Mouse (Mus musculus): ENCODE results near the gene Tmem39a. TPM values are rescaled to one million over a fixed set of nuclear protein-coding genes. Genes with fewer than 3 reads are reported as not detected.

Gene Tmem39a
- polyA plus RNA-seq (2015; fragmentation: Nextera tagmentation; extraction: Ambion mirVana) = 15.7 and 18.4 TPM in 2 replicates

DNA sequence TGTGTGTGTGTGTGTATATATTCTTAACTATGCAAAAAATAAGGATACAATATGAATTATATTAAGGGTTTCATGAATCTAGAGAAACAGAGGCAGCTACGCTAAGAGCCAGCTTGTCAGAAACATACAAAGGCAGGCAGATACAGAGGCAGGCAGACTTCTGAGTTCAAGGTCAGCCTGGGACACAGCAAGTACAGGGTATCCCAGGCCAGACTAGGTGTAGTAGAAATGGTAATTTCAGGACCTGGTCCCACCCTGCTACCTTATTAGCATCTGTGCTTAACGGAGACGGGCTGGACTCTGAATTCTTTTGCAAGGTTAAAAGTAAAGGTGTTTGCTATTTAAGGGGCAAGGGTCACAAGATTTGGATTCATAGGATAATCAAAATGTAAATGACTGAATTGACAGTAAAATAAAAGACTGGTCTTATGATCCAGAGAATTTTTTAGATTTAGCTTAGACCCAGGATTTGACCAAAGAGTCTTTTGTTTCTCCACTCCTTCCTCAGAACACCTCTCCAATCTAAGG lies at the start of gene Tmem39a:
Gene Tmem39a, plus strand, starts transcription at position 478 of the 528 bp plus-strand sequence.
- 80% methylated on average over 3 of the region's 3 CpGs for WGBS (ENCODE audit: insufficient replicate concordance)
- H3K4me3 ChIP-seq (ENCODE audit: low read depth, low read length) = no peak within 1 kb of the TSS
- no peaks in the 10 kb centered on the region for H3K27me3 ChIP-seq (ENCODE audit: insufficient read depth, low read length)
- H3K4me2 ChIP-seq (ENCODE audit: low read depth, low read length) = no peak within 1 kb of the TSS
- no peak for ATAC-seq
- TF ChIP-seq EP300 (IDR thresholded peaks at IDR 0.05; ENCODE audit: low read depth) = no peak
- no peak for TF ChIP-seq CTCF (IDR thresholded peaks at IDR 0.05; ENCODE audit: low read depth)
- no peaks in the 10 kb centered on the region for H3K9me3 ChIP-seq (ENCODE audit: low read length)
- H3K27ac ChIP-seq (ENCODE audit: low read depth) = no peak within 1 kb of the TSS
- 0 out of 2 replicates have a peak, but pooled peaks cover 7% of the 10 kb centered on the region for H3K4me1 ChIP-seq (ENCODE audit: insufficient read depth)
- H3K36me3 ChIP-seq (replicated peaks; ENCODE audit: insufficient read depth, low read length) = no peaks in the 10 kb centered on the region
- no peak for DNase-seq
- H3K9ac ChIP-seq (replicated peaks) = no peak within 1 kb of the TSS

DNA sequence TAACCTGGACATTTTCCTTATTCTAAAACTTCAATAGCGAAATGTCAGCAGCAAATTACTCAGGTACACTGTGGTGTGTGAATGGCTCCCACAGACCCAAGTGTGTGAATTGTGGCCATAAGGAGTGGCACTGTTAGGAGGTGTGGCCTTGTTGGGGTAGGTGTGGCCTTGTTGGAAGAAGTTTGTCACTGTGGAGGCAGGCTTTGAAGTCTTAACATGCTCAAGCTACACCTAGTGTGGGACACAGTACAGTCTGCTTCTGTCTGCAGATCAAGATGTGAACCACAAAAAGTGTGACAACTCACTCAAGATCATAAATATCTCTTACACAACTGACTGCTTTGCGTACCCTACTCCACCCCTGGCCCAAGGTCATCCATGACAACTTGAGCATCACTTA lies 47.7 kb upstream of the Tmem39a start:
- Histone ChIP-seq H3K27me3 (ENCODE audit: insufficient read depth, low read length) (no peaks in the 10 kb centered on the region), H3K36me3 (replicated peaks; ENCODE audit: insufficient read depth, low read length) (peaks cover 20% of the 10 kb centered on the region), H3K4me2 (ENCODE audit: low read depth, low read length) (no peak overlapping the region), H3K9ac (replicated peaks) (no peak overlapping the region), H3K9me3 (ENCODE audit: low read length) (no peaks in the 10 kb centered on the region), H3K4me3 (ENCODE audit: low read depth, low read length) (no peak overlapping the region), H3K4me1 (ENCODE audit: insufficient read depth) (no peaks in the 10 kb centered on the region), H3K27ac (ENCODE audit: low read depth) (no peak overlapping the region)
- TF ChIP-seq EP300 (IDR thresholded peaks at IDR 0.05; ENCODE audit: low read depth) = no peak
- DNase-seq = no peak
- ATAC-seq = no peak
- WGBS (ENCODE audit: insufficient replicate concordance) = 95% methylated on average over 2 of the region's 2 CpGs

DNA sequence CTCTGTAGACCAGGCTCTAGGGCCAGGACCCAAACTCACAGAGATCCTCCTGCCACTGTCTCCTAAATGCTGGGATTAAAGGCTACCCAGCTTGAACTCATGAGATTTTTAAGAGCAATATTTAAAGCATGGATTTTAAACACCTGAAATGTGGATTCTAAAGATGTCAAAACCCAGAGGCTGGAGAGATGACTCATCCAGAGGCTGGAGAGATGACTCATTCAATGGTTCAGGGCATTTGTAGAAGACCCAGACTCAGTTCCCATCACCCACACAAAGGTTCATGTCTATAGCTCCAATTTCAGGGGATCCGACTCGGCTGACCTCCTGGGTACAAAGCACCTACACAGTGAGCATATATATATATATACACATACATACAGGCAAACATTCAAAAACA lies 39.4 kb upstream of the Tmem39a start:
- DNase-seq (no peak), ATAC-seq (no peak)
- Histone ChIP-seq H3K27me3 (ENCODE audit: insufficient read depth, low read length) (no peaks in the 10 kb centered on the region), H3K9me3 (ENCODE audit: low read length) (no peaks in the 10 kb centered on the region), H3K9ac (replicated peaks) (no peak overlapping the region), H3K27ac (ENCODE audit: low read depth) (no peak overlapping the region), H3K36me3 (replicated peaks; ENCODE audit: insufficient read depth, low read length) (peaks cover 11% of the 10 kb centered on the region), H3K4me3 (ENCODE audit: low read depth, low read length) (no peak overlapping the region), H3K4me2 (ENCODE audit: low read depth, low read length) (no peak overlapping the region), H3K4me1 (ENCODE audit: insufficient read depth) (peaks cover 8% of the 10 kb centered on the region)
- 85% methylated on average over 2 of the region's 2 CpGs for WGBS (ENCODE audit: insufficient replicate concordance)
- TF ChIP-seq CTCF (IDR thresholded peaks at IDR 0.05; ENCODE audit: low read depth) = no peak
- no peak for TF ChIP-seq EP300 (IDR thresholded peaks at IDR 0.05; ENCODE audit: low read depth)

DNA sequence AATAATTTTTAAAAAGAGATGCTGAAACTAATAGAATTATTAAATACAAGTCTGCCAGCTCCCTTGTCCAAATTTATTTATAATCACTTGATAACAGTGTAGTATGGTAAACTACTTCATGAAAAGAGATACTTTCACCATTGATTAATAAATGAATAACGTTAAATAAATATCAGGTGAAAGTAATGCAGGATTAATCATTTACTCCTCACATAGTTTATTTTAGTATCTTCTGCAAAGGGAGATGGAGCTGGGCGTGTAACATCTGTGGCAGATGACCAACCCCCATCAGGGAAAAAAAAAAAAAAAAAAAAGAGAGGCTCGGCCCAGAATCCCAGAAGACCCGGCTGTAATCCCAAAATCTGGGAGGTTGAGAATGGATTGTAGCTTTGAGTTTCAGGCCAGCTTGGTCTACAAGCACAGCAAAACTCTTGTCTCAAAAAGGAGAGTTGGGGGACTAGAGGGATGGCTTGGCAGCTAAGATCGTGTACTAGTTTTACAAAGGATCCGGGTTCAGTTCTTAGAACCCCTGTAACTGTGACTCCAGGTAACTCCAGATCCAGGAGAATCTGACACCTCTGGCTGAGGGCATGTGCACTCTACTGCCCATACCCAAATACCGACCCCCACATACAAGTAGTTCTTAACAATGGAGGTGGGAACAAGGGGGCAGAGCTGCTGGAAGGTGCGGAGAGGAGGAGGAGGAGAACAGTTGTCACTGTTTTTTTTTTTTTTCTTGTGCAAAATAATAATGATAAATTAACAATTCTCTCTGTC lies 37.1 kb upstream of the Tmem39a start:
- peaks cover 8% of the 10 kb centered on the region for H3K4me1 ChIP-seq (ENCODE audit: insufficient read depth)
- H3K4me2 ChIP-seq (ENCODE audit: low read depth, low read length) = peak overlapping the region; percentile 74
- H3K36me3 ChIP-seq (replicated peaks; ENCODE audit: insufficient read depth, low read length) = peaks cover 18% of the 10 kb centered on the region
- peak overlapping the region; percentile 73 for H3K4me3 ChIP-seq (ENCODE audit: low read depth, low read length)
- no peak for ATAC-seq
- DNase-seq = no peak
- H3K9me3 ChIP-seq (ENCODE audit: low read length) = no peaks in the 10 kb centered on the region
- TF ChIP-seq CTCF (IDR thresholded peaks at IDR 0.05; ENCODE audit: low read depth) = no peak
- no peak for TF ChIP-seq EP300 (IDR thresholded peaks at IDR 0.05; ENCODE audit: low read depth)
- H3K9ac ChIP-seq (replicated peaks) = peak overlapping the region; percentile 58; the same call in 1 of the 2 replicates
- H3K27me3 ChIP-seq (ENCODE audit: insufficient read depth, low read length) = no peaks in the 10 kb centered on the region
- peak overlapping the region; percentile 69; the same call in 1 of the 2 replicates for H3K27ac ChIP-seq (ENCODE audit: low read depth)
- 33% methylated on average over 8 of the region's 8 CpGs for WGBS (ENCODE audit: insufficient replicate concordance)

DNA sequence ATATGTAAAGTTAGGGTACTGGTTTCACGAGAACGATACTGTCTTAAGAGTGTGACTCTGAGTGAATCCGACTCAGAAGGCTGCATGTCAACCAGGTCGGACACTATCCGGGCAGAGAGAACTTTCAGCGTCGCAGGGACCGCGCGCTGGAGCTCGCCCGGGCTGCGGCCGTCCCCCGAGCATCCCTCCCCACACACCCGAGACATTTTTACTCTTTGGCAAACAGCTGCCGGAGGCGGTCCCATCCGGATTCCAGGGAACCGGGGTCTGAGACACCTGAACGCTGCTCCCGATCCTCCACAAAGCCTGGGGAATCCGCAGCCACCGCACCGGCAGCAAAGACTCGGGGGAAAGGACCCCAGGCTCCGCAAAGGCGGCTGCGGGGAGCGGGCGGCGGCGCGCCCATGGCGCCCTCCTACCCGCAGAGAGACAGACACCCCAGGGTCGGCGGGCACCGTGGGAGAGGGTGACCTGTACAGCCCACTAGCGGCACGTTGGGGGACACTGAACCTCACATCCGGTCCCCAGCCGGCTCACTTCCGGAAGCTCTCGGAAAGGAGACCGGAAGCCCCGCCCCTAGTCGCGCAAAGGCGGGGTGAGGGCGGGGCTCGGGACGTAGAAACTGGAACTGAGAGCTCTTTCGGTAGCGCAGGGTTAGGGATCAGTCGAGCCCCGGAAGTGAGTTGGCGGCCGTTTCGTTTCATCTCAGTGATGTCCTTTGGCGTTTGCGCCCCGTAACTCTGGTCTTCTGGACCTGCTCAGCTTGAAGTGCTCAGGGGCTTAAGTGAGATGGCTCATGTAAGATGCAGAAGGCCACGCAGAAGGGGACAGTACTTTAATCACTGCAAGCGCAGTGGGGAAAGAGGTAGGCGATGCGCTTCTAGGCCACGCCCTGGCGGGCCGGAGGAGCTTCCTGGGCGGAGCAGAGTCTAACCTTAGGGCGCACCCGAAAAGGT lies 36.1 kb upstream of the Tmem39a start, which contains the start of gene Timmdc1:
Gene Timmdc1, minus strand, starts transcription at position 535 of the 956 bp plus-strand sequence.
- Histone ChIP-seq H3K27ac (ENCODE audit: low read depth) (peak within 1 kb of the TSS; percentile 94), H3K4me2 (ENCODE audit: low read depth, low read length) (peak within 1 kb of the TSS; percentile 74), H3K27me3 (ENCODE audit: insufficient read depth, low read length) (no peaks in the 10 kb centered on the region), H3K9ac (replicated peaks) (peak within 1 kb of the TSS; percentile 75), H3K4me1 (ENCODE audit: insufficient read depth) (peaks cover 8% of the 10 kb centered on the region), H3K36me3 (replicated peaks; ENCODE audit: insufficient read depth, low read length) (peaks cover 14% of the 10 kb centered on the region), H3K9me3 (ENCODE audit: low read length) (no peaks in the 10 kb centered on the region), H3K4me3 (ENCODE audit: low read depth, low read length) (peak within 1 kb of the TSS; percentile 73)
- WGBS (ENCODE audit: insufficient replicate concordance) = under 1% methylated on average over 73 of the region's 73 CpGs
- ATAC-seq = peak; percentile 98
- peak; percentile 97 for DNase-seq
- peak; percentile 74 for TF ChIP-seq EP300 (IDR thresholded peaks at IDR 0.05; ENCODE audit: low read depth)
- peak; percentile 47; the same call in 1 of the 2 replicates for TF ChIP-seq CTCF (IDR thresholded peaks at IDR 0.05; ENCODE audit: low read depth)
